In genomic region chr3:149305011-149305413, GRCm38 (mm10) we compare ENCODE assay signal across 16 mouse cellular contexts.
DNase-seq lines count a peak whose midpoint lies in the region; ATAC-seq and TF ChIP-seq lines count a peak whose summit lies in the region.
"Had no signal": no experiment of that assay in that cellular context is flagged by ENCODE, and none has a peak within 500 bp of the region (broad histone marks: within the 10 kb centered on the region; RNA-seq: fewer than 3 reads in every experiment).

No protein-coding gene starts in this region.

- DNase-seq in left cerebral cortex, adult 11 months (ENCODE audit: low spot score) = peak; percentile 11
- no peak for DNase-seq in left cerebral cortex, postnatal 4 days
- peak; percentile 71 for DNase-seq in brain, adult 2 months (ENCODE audit: low read depth, low spot score)
- DNase-seq in layer of hippocampus, adult 11-12 months (ENCODE audit: low spot score) = no peak
- DNase-seq in heart, adult 2 months = no peak
- no peak for DNase-seq in cerebellum, postnatal 10 days
- DNase-seq: cerebellum, adult 9-11 months; heart, postnatal 10 days; kidney, adult 11 months; kidney, postnatal 4 days had no signal

- H3K9me3 ChIP-seq in intestine, embryonic 16.5 days (ENCODE audit: control insufficient read depth, low read length) = no peaks in the 10 kb centered on the region
- H3K9me3 ChIP-seq: midbrain, embryonic 10.5 days had no signal

- TF ChIP-seq CTCF in heart, adult 2 months (IDR thresholded peaks at IDR 0.05) = no peak

- no peaks in the 10 kb centered on the region for H3K79me2 ChIP-seq in heart, adult 2 months (replicated peaks; ENCODE audit: control insufficient read depth, insufficient read depth, low read length)

- no peak overlapping the region for H3K9ac ChIP-seq in intestine, embryonic 16.5 days (ENCODE audit: low read depth, low read length)
- no peak overlapping the region for H3K9ac ChIP-seq in heart, adult 2 months (ENCODE audit: low read depth, low read length)
- H3K9ac ChIP-seq: liver, embryonic 14.5 days had no signal

- TF ChIP-seq EP300 in heart, adult 2 months (IDR thresholded peaks at IDR 0.05; ENCODE audit: insufficient read depth, low read depth, low read length) = no peak

- 0 out of 2 replicates have a peak, but pooled peaks cover 10% of the 10 kb centered on the region for H3K4me1 ChIP-seq in intestine, embryonic 16.5 days (ENCODE audit: control insufficient read depth, insufficient read depth, low read length)
- H3K4me1 ChIP-seq in heart, adult 2 months (ENCODE audit: control insufficient read depth, insufficient read depth, low read length) = peaks cover 2% of the 10 kb centered on the region

- H3K27me3 ChIP-seq in intestine, embryonic 16.5 days (replicated peaks; ENCODE audit: control insufficient read depth, insufficient read depth, low read length) = no peaks in the 10 kb centered on the region
- H3K27me3 ChIP-seq in heart, adult 2 months (ENCODE audit: control insufficient read depth, insufficient read depth, low read length) = no peaks in the 10 kb centered on the region

- WGBS in intestine, embryonic 16.5 days = 13% methylated on average over 6 of the region's 6 CpGs
- 49% methylated on average over 6 of the region's 6 CpGs for WGBS in heart, adult 2 months

- no peaks in the 10 kb centered on the region for H3K36me3 ChIP-seq in intestine, embryonic 16.5 days (ENCODE audit: control insufficient read depth, insufficient read depth, low read length)
- no peaks in the 10 kb centered on the region for H3K36me3 ChIP-seq in heart, adult 2 months (ENCODE audit: control insufficient read depth, insufficient read depth, low read length)
- H3K36me3 ChIP-seq: midbrain, embryonic 10.5 days had no signal

- no peak overlapping the region for H3K4me3 ChIP-seq in intestine, embryonic 16.5 days (ENCODE audit: low read length)
- no peak overlapping the region for H3K4me3 ChIP-seq in heart, adult 2 months
- H3K4me3 ChIP-seq: midbrain, embryonic 10.5 days; myocyte had no signal

- 0 out of 2 replicates have a peak overlapping the region, but pooled peaks have one; percentile 17 for H3K4me2 ChIP-seq in intestine, embryonic 16.5 days (ENCODE audit: low read depth, low read length)

- intact Hi-C loops in left cerebral cortex, postnatal 4 days (cut with DNase I) = no loop called here
- intact Hi-C loops in heart, adult 2 months (cut with DNase I) = no loop called here

- TF ChIP-seq POLR2A in heart, adult 2 months (IDR thresholded peaks at IDR 0.05; ENCODE audit: insufficient read depth, low read depth, low read length) = no peak

- H3K27ac ChIP-seq in intestine, embryonic 16.5 days (ENCODE audit: low read length) = no peak overlapping the region
- H3K27ac ChIP-seq in heart, adult 2 months = no peak overlapping the region; the same call in 1 of the 2 replicates
- H3K27ac ChIP-seq: liver, embryonic 14.5 days; midbrain, embryonic 10.5 days had no signal

- peak; percentile 82 for ATAC-seq in intestine, embryonic 16.5 days
- 0 out of 2 replicates have a peak, but pooled peaks have one; percentile 16 for ATAC-seq in megakaryocyte, adult 5-6 weeks (ENCODE audit: poor library complexity, severe bottlenecking)
- ATAC-seq: forebrain, embryonic 14.5 days had no signal

Comparison
In these comparisons a context has a peak if more than half of its experiments do, and no peak if none do; other contexts are left out.
1. DNase-seq: peak in left cerebral cortex, adult 11 months (single experiment) and brain, adult 2 months (single experiment); none in left cerebral cortex, postnatal 4 days (single experiment), layer of hippocampus, adult 11-12 months (single experiment), heart, adult 2 months (0 of 2) and cerebellum, postnatal 10 days (0 of 2).